8 mouse cellular contexts compared by ENCODE assay signal in genomic region chr6:52013245-52013945, GRCm38 (mm10). TPM values are rescaled to one million over a fixed set of nuclear protein-coding genes. Genes with fewer than 3 reads are reported as not detected.
DNase-seq lines count a peak whose midpoint lies in the region; ATAC-seq and TF ChIP-seq lines count a peak whose summit lies in the region.

No protein-coding gene starts in this region.

- H3K9ac ChIP-seq in forebrain, embryonic 12.5 days, result peak overlapping the region; percentile 17; the same call in 1 of the 2 replicates
- peak overlapping the region; percentile 35 for H3K9ac ChIP-seq in liver, embryonic 14.5 days (replicated peaks)

- H3K36me3 ChIP-seq in erythroblast, embryonic 14.5 days (ENCODE audit: control insufficient read depth), result no peaks in the 10 kb centered on the region
- no peaks in the 10 kb centered on the region for H3K36me3 ChIP-seq in forebrain, embryonic 12.5 days (replicated peaks)
- no peaks in the 10 kb centered on the region for H3K36me3 ChIP-seq in liver, embryonic 14.5 days (replicated peaks; ENCODE audit: control insufficient read depth, insufficient read depth, low read depth)

- H3K27ac ChIP-seq in forebrain, embryonic 12.5 days, result no peak overlapping the region
- no peak overlapping the region for H3K27ac ChIP-seq in liver, embryonic 14.5 days

- no peaks in the 10 kb centered on the region for H3K9me3 ChIP-seq in erythroblast, embryonic 14.5 days (ENCODE audit: control insufficient read depth, low read length)
- no peaks in the 10 kb centered on the region for H3K9me3 ChIP-seq in forebrain, embryonic 12.5 days
- H3K9me3 ChIP-seq in liver, embryonic 14.5 days (ENCODE audit: control insufficient read depth, low read length), result no peaks in the 10 kb centered on the region

- no peak for TF ChIP-seq EP300 in liver, embryonic 14.5 days (IDR thresholded peaks at IDR 0.05; ENCODE audit: low read depth)

- 15% methylated on average over 3 of the region's 3 CpGs for WGBS in forebrain, embryonic 12.5 days
- 19% methylated on average over 3 of the region's 3 CpGs for WGBS in liver, embryonic 14.5 days (ENCODE audit: insufficient replicate concordance)

- H3K4me2 ChIP-seq in forebrain, embryonic 12.5 days, result peak overlapping the region; percentile 84
- peak overlapping the region; percentile 88 for H3K4me2 ChIP-seq in liver, embryonic 14.5 days (ENCODE audit: low read depth)

- H3K27me3 ChIP-seq in erythroblast, embryonic 14.5 days (ENCODE audit: control insufficient read depth), result peaks cover 36% of the 10 kb centered on the region
- peaks cover 40% of the 10 kb centered on the region for H3K27me3 ChIP-seq in forebrain, embryonic 12.5 days
- H3K27me3 ChIP-seq in liver, embryonic 14.5 days (ENCODE audit: control insufficient read depth, insufficient read depth, low read length), result peaks cover 2% of the 10 kb centered on the region; the same call in 1 of the 2 replicates

- H3K4me1 ChIP-seq in erythroblast, embryonic 14.5 days (ENCODE audit: control insufficient read depth), result peaks cover 22% of the 10 kb centered on the region
- H3K4me1 ChIP-seq in forebrain, embryonic 12.5 days, result 0 out of 2 replicates have a peak, but pooled peaks cover 8% of the 10 kb centered on the region
- H3K4me1 ChIP-seq in liver, embryonic 14.5 days (replicated peaks; ENCODE audit: control insufficient read depth in 2 of 2, insufficient read depth in 2 of 2, low read length in 1 of 2), result peaks cover 7 to 8% of the 10 kb centered on the region in 2 experiments

- TF ChIP-seq CTCF in liver, embryonic 14.5 days (IDR thresholded peaks at IDR 0.05; ENCODE audit: low read depth), result no peak

- ATAC-seq in erythroblast, adult 5-6 weeks (replicated peaks; ENCODE audit: low FRiP score, poor library complexity, severe bottlenecking), result no peak
- no peak for ATAC-seq in forebrain, embryonic 12.5 days (ENCODE audit: low FRiP score)
- ATAC-seq in liver, embryonic 14.5 days (ENCODE audit: insufficient read depth), result no peak

- peak overlapping the region; percentile 80 for H3K4me3 ChIP-seq in erythroblast, embryonic 14.5 days (replicated peaks)
- H3K4me3 ChIP-seq in forebrain, embryonic 12.5 days (replicated peaks), result peak overlapping the region; percentile 58
- peak overlapping the region; percentile 58 to 59 for H3K4me3 ChIP-seq in liver, embryonic 14.5 days (ENCODE audit: insufficient read depth in 1 of 2, low read depth in 2 of 2, low read length in 2 of 2)

- DNase-seq in 416B (ENCODE audit: low read depth), result peak; percentile 36
- no peak for DNase-seq in liver, embryonic 14.5 days (ENCODE audit: low read depth in 3 of 3, low spot score in 3 of 3)
- no peak for DNase-seq in cerebellum, adult 8-10 months
- no peak for DNase-seq in right cerebral cortex, postnatal 36 days (ENCODE audit: low spot score in 2 of 2)
- no peak for DNase-seq in right cerebral cortex, adult 2 months (ENCODE audit: low spot score in 2 of 2)

RNA-seq across cellular contexts. Expression of gene Skap2, which starts 1.0 kb away (rescaled TPM):
- 0.03 and 0.04 TPM in 2 replicates for polyA plus RNA-seq in erythroblast, embryonic 14.5 days (2012)
- total RNA-seq in erythroblast, adult 5-6 weeks (2015; ENCODE audit: low replicate concordance), result 34.8 and 68.1 TPM in 2 replicates
- 37.2 and 38.3 TPM in 2 replicates for total RNA-seq in erythroblast, adult 5-6 weeks (2017; ENCODE audit: low replicate concordance)
- polyA plus RNA-seq in forebrain, embryonic 12.5 days (2016; fragmentation: Nextera tagmentation; extraction: Ambion mirVana), result 5.7 and 6.6 TPM in 2 replicates
- polyA plus RNA-seq in liver, embryonic 14.5 days (2012; rRNA removed), result 5.4 and 10.1 TPM in 2 replicates
- polyA plus RNA-seq in liver, embryonic 14.5 days (2014; fragmentation: Nextera tagmentation; extraction: Ambion mirVana), result 18.4 and 19.4 TPM in 2 replicates
